Mouse (Mus musculus): ENCODE data around the gene Idua.
A peak's percentile ranks its signal among the peaks of the same experiment; 100 is the strongest.

- TF ChIP-seq CTCF (IDR thresholded peaks at IDR 0.05; ENCODE audit: low read depth, low read length) = 0 out of 2 replicates have a peak, but pooled peaks have one; percentile 24
- no peak for TF ChIP-seq POLR2A (IDR thresholded peaks at IDR 0.05; ENCODE audit: borderline replicate concordance, low read depth, low read length)
Observed at GRCm38 (mm10) chr5:108668977-108669936, 9.1 kb downstream of the Idua start, which contains the start of gene Dgkq.

Measured in bone marrow macrophage, adult 2 months (primary cell).